9 mouse cellular contexts compared by ENCODE assay signal in genomic region chr7:112453805-112454214, GRCm38 (mm10). TPM values are rescaled to one million over a fixed set of nuclear protein-coding genes. Genes with fewer than 3 reads are reported as not detected.
DNase-seq lines count a peak whose midpoint lies in the region; ATAC-seq lines count a peak whose summit lies in the region.
"Had no signal": no experiment of that assay in that cellular context is flagged by ENCODE, and none has a peak within 500 bp of the region (broad histone marks: within the 10 kb centered on the region; RNA-seq: fewer than 3 reads in every experiment).

No protein-coding gene starts in this region.

- H3K9me3 ChIP-seq in hindbrain, embryonic 10.5 days, result no peaks in the 10 kb centered on the region
- H3K9me3 ChIP-seq in hindbrain, embryonic 14.5 days (ENCODE audit: control insufficient read depth, low read length), result no peaks in the 10 kb centered on the region
- H3K9me3 ChIP-seq in lung, embryonic 16.5 days (ENCODE audit: control insufficient read depth, low read length), result no peaks in the 10 kb centered on the region

- H3K27me3 ChIP-seq in hindbrain, embryonic 10.5 days (ENCODE audit: insufficient read depth, poor library complexity, severe bottlenecking), result no peaks in the 10 kb centered on the region
- H3K27me3 ChIP-seq in hindbrain, embryonic 14.5 days (ENCODE audit: control insufficient read depth, insufficient read depth, low read length), result no peaks in the 10 kb centered on the region
- H3K27me3 ChIP-seq in lung, embryonic 16.5 days (ENCODE audit: control insufficient read depth, insufficient read depth, low read depth, low read length), result no peaks in the 10 kb centered on the region

- H3K9ac ChIP-seq in hindbrain, embryonic 14.5 days, result no peak overlapping the region
- H3K9ac ChIP-seq in lung, embryonic 16.5 days (ENCODE audit: low read length), result no peak overlapping the region

- H3K27ac ChIP-seq in hindbrain, embryonic 10.5 days, result peak overlapping the region; percentile 69; the same call in 1 of the 2 replicates
- H3K27ac ChIP-seq in hindbrain, embryonic 14.5 days, result no peak overlapping the region
- peak overlapping the region; percentile 75 for H3K27ac ChIP-seq in lung, embryonic 16.5 days (ENCODE audit: low read length)

- peaks cover 18% of the 10 kb centered on the region for H3K4me1 ChIP-seq in hindbrain, embryonic 10.5 days (replicated peaks)
- 0 out of 2 replicates have a peak, but pooled peaks cover 9% of the 10 kb centered on the region for H3K4me1 ChIP-seq in hindbrain, embryonic 14.5 days (replicated peaks; ENCODE audit: control insufficient read depth, insufficient read depth, low read length)
- H3K4me1 ChIP-seq in lung, embryonic 16.5 days (replicated peaks; ENCODE audit: control insufficient read depth, insufficient read depth, low read length), result peaks cover 25% of the 10 kb centered on the region

- 14% methylated on average over 3 of the region's 3 CpGs for WGBS in hindbrain, embryonic 10.5 days
- 21% methylated on average over 3 of the region's 3 CpGs for WGBS in hindbrain, embryonic 14.5 days
- WGBS in lung, embryonic 16.5 days, result 23% methylated on average over 3 of the region's 3 CpGs

- DNase-seq in hindbrain, embryonic 10.5 days (ENCODE audit: low spot score), result no peak
- DNase-seq in hindbrain, embryonic 14.5 days (ENCODE audit: low spot score), result no peak
- DNase-seq in MN1 (ENCODE audit: low spot score), result peak; percentile 73
- DNase-seq in embryo, embryonic 9.5 days (ENCODE audit: extremely low spot score), result peak; percentile 32
- no peak for DNase-seq in right cerebral cortex, postnatal 36 days (ENCODE audit: low spot score in 2 of 2)
- no peak for DNase-seq in cerebellum, adult 11-12 months
- no peak for DNase-seq in kidney, postnatal 36 days
- DNase-seq: thymus, postnatal 14 days had no signal

- ATAC-seq in hindbrain, embryonic 14.5 days (ENCODE audit: low FRiP score), result no peak
- peak; percentile 84 for ATAC-seq in lung, embryonic 16.5 days (ENCODE audit: low read depth)

- no peaks in the 10 kb centered on the region for H3K36me3 ChIP-seq in hindbrain, embryonic 10.5 days
- no peaks in the 10 kb centered on the region for H3K36me3 ChIP-seq in hindbrain, embryonic 14.5 days (replicated peaks; ENCODE audit: control insufficient read depth, insufficient read depth)
- no peaks in the 10 kb centered on the region for H3K36me3 ChIP-seq in lung, embryonic 16.5 days (ENCODE audit: control insufficient read depth, insufficient read depth, low read length)

- no peak overlapping the region for H3K4me3 ChIP-seq in hindbrain, embryonic 10.5 days
- H3K4me3 ChIP-seq in hindbrain, embryonic 14.5 days (replicated peaks; ENCODE audit: low read length), result no peak overlapping the region
- no peak overlapping the region for H3K4me3 ChIP-seq in lung, embryonic 16.5 days (ENCODE audit: low read length)

- H3K4me2 ChIP-seq in hindbrain, embryonic 14.5 days (replicated peaks), result no peak overlapping the region
- no peak overlapping the region for H3K4me2 ChIP-seq in lung, embryonic 16.5 days (ENCODE audit: low read depth, low read length)

RNA-seq across cellular contexts. Expression of gene Parva, which starts 26.5 kb away (rescaled TPM):
- 46.9 and 54.5 TPM in 2 replicates for polyA plus RNA-seq in hindbrain, embryonic 10.5 days (2016; fragmentation: Nextera tagmentation; extraction: Ambion mirVana)
- polyA plus RNA-seq in hindbrain, embryonic 14.5 days (2014; fragmentation: Nextera tagmentation; extraction: Ambion mirVana), result 28.1 and 28.8 TPM in 2 replicates
- polyA plus RNA-seq in lung, embryonic 16.5 days (2015; fragmentation: Nextera tagmentation; extraction: Ambion mirVana), result 113 and 115 TPM in 2 replicates

Comparison
In these comparisons a context has a peak if more than half of its experiments do, and no peak if none do; other contexts are left out.
1. DNase-seq: peak in MN1 (single experiment) and embryo, embryonic 9.5 days (single experiment); none in hindbrain, embryonic 10.5 days (single experiment), hindbrain, embryonic 14.5 days (single experiment), right cerebral cortex, postnatal 36 days (0 of 2), cerebellum, adult 11-12 months (single experiment) and kidney, postnatal 36 days (0 of 2).